Mouse (Mus musculus) urinary bladder, postnatal 14 days (tissue): ENCODE measurements at regions not wholly inside any gene's neighbourhood (a gene's known extent, or its start where the extent isn't known, plus 50 kb on each side); places are given as distances from the start of the nearest gene placed in this dataset.
A peak's percentile ranks its signal among the peaks of the same experiment; 100 is the strongest.

Experiments
- DNase-seq: peaks from one replicate; pipeline ENCODE4 v3.0.0; 2021; ENCODE audit warnings: low spot score

DNA sequence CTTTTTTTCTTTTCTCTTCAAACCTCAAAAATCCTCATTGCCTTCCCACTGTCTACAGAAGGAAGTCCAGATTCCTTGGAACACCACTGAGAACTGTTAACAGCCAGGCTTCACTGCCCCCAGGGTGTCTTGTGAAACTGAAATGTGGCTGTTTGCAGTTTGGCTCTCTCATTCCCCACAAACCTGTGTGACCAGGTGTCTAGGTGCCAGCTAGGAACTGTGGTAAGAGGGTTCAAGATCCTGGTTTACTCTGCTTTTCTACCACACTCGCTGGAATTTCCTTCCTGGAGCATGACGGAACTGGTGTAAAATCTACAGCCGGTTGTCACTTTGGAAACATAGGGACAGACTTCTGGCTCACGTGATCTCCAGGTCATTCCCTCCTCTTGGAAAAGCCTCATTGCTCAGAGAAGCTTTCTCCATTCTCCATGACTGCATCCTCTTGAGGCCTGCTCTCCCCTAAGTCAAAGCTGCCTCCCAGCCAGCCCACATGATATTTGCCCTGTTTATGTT lies 660.2 kb downstream of the Zfp706 start:
- no peak for DNase-seq

DNA sequence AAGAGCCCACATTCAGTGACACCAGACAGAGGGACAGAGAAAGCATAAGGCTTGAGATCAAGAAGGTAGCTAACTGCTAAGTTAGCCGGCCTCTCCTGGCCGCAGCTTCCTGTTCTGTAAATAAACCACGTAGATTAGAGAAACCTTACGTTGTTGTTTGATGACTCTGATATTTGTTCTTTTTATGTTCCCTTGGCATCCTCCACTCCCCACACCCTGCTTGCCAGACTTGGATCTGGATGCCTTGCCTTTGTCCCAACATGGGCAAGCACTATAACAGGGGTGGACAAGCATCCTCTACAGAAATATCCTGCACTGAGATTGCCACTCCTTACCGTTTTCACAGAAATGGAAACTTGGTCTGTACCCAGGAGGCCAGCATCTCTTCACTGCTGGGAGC lies 661.4 kb downstream of the Zfp706 start:
- no peak for DNase-seq

DNA sequence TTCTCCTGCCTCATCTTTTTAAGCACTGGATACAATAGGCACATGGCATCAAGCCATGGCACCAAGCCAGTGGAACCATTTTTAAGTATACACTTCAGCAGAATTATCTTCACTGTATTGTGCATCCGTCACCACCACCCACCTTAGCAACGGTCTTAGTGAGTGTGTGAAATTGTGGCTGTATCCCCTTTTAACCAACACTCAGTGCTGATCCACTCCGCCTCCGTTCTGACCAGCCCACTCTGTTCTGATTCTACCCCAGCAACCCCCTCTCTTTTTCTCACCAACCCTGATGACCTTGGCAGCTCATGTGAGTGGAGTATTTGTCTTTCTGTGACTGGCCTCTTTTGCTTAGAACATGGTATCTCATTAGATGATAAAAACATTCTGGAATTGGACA lies 662.2 kb downstream of the Zfp706 start:
- no peak for DNase-seq

DNA sequence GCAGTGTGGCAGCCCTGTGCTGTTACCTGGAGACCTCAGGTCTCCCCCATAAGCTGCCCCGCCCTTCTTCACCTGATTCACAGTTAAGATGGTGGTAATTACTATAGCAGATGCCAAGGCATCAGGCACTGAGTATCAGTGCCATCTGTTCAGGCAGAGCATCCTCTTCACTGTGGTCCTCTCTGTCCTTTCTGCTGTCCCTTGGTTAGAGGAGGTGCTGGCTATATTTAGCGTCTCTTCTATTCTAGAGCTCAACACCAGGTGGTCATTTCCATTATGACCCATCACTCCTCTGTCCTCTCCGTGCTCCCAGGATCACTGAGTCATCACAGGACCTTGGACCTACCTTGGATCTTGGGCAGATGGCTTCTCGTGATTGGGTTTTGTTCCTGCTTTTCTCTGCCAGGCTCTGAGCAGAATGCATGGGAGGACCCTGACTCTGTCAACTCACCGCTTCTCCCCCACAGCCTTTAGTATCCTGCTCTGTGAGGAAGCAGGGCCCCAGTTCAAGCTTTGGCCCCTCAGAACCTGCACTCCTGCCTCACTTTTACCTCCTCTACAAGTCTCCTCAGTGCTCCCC lies 667.5 kb downstream of the Zfp706 start:
- DNase-seq = no peak

DNA sequence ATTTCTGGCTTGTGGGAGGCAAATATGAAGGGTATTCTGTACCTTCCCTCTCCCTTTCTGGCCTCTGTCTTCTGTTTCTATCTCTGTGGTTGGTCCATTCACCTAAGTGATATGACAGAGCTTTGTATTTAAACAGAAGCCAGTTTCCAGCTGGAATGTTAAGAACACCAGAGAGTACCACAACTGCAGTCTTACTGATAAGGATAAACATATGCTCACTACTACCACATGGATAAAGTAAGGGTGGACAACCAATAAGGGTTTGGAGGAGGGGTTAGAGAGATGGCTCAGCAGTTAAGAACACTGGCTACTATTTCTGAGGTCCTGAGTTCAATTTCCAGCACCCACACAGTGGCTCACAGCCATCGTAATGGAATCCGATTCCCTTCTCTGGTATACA lies 668.8 kb downstream of the Zfp706 start:
- DNase-seq = no peak

DNA sequence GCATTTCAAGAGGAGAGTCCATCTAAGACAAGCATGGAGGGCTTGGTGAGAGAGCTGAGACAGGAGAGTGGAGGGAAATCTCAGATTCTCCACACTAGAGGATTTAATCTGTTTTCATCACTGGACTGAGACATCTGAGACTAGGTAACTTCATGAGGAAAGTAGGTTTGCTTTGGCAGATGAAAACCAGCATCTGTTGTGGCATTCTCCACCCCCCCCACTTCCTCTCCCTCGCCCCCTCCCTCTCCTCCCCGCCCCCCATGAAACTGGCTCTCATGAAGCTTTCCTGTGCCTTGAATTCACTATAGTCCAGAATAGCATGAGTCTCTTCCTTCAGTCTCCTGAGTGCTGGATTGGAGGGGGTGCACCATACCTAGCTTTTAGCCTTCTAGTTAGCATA lies 670.7 kb downstream of the Zfp706 start:
- DNase-seq = no peak

DNA sequence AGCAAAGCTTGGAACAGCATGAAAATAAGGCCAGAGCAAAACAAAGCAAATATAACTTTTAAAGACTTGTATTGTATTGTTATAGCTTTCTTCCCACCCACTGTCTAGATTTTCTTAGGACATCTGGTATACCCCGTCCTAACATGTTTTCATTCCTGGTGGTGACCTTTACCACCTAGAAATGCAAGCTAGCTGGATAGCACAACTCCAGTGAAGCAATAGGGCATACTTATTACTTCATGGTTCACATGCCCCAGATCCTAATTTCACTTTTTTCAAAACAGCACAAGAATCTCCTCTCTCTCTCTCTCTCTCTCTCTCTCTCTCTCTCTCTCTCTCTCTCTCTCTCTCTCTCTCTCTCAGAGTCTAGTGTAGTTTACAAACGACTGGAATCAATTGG lies 672.5 kb downstream of the Zfp706 start:
- DNase-seq = no peak

DNA sequence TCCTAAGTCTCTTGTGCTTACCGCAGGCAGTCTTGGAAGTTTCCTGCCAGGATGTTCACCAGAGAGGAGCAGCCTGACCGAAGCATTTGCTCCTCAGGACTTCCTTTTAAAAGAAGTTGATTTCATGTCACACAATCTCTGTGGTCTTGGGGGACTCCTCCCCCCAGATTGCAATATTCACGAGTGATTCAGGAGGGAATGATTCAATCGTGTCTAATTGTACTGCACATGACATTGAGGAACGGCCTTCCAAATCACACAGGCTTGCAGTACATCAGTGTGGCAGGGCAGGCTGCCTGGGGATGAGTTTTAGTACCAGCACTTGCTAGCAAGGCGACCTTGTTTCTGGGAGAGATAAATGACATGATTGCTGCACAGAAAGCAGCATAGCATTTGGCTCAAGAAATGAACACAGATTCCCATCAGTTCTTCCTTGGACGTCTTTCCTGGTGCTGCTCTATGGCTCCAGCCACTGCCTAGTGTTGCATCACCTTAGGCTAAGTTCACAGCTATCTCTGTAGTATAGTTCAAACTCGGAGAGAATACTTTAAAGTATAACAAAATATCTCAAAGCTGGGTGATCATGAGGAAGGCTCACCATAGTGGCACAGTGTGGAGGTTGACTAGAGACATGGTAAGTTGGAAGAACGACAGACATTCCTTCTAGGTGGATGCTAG lies 673.0 kb downstream of the Zfp706 start:
- no peak for DNase-seq

DNA sequence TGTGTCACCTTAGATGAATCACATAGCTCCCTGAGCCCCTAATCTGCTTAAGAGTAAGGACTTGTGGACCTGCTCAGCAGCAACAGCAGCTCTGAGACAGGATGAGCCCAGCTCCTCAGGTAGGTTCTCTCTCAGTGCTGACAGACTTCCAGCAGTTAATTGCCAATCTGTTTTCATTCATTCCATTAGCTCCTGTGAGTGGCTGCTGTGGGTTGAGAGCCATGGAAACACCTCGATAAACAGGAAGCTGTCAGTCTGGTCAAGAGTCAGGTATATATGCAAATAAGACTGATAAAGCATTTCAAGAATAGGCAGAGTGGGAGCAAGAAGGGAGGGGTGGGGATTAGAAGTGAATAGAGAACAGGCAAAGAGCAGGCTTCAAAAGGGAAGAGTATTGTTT lies 673.7 kb downstream of the Zfp706 start:
- DNase-seq = no peak

DNA sequence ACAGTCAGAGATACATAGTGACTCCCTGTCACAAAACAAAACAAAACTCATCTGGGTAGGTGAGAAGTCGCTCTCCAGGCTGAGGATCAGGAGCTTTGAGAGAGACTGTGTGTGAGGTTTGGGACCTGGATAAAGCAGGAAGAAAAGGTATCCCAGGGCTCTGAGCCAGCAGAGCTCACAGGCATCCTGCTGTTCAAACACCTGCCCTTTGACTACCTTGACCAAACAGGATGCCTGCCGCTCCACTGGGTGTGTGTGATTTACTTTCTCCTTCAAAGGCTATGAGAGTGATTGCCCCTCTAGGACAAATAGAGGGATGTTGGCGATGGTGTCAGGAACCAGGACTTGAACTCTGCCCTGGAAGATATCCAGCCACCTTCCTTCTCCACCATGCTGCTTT lies 674.3 kb downstream of the Zfp706 start:
- DNase-seq = peak; percentile 19
